Mouse (Mus musculus): ENCODE data around the gene Tmem9b. TPM values are rescaled to one million over a fixed set of nuclear protein-coding genes. Genes with fewer than 3 reads are reported as not detected.
A peak's percentile ranks its signal among the peaks of the same experiment; 100 is the strongest.

The Tmem9b gene
- polyA plus RNA-seq, 1 experiment, result 57.1 TPM

DNA sequence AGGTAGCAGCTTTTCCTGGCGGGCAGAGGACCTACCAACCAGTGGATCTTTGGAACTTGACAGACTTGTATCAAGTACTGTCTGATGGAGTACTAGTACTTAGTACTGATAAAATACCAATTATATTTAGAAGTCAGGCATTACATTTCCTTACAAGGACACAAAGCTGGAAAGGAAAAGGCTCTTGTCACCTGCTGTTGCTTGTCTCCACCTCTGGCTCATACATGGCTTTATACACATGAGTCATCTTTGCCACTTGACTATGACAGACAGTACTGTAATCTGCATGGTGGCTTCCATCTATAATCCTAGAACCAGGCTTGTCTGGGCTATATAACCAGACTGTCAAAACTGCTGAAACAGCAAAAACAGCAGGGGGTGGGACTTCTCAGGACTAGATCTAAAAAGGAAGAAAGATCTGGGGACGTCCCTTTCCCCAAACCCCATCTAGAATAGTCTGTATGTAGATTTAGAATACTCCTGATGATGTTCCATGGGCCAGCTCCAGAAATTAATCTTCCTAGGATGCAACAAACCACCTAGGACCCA is 39.2 kb downstream of the Tmem9b start:
- H3K79me2 ChIP-seq (ENCODE audit: control insufficient read depth, insufficient read depth), result peaks cover 5% of the 10 kb centered on the region
- no peak overlapping the region for H3ac ChIP-seq (ENCODE audit: control insufficient read depth, insufficient read length)
- TF ChIP-seq MYOD1 (IDR thresholded peaks at IDR 0.05; ENCODE audit: control insufficient read depth in 1 of 3, insufficient read length in 2 of 3, low read depth in 2 of 3) (peak; percentile 60 to 85 (median 84)), TCF3 (IDR thresholded peaks at IDR 0.05; ENCODE audit: insufficient read length, low read depth) (no peak), MYOG (IDR thresholded peaks at IDR 0.05; ENCODE audit: control insufficient read depth in 1 of 3, insufficient read depth in 1 of 3, insufficient read length in 2 of 3, low read depth in 2 of 3) (no peak), SRF (IDR thresholded peaks at IDR 0.05; ENCODE audit: control insufficient read depth, insufficient read length, low read depth) (no peak), REST (IDR thresholded peaks at IDR 0.05; ENCODE audit: insufficient read depth, insufficient read length) (no peak), POLR2AphosphoS2 (IDR thresholded peaks at IDR 0.05; ENCODE audit: insufficient read length, low read depth) (no peak)
- H3K4me3 ChIP-seq, result peak overlapping the region; percentile 31
- H3K4me2 ChIP-seq (ENCODE audit: low read depth), result peak overlapping the region; percentile 37
- peaks cover 12% of the 10 kb centered on the region for H3K36me3 ChIP-seq (ENCODE audit: control insufficient read depth, insufficient read depth)
- H3K27me3 ChIP-seq (ENCODE audit: control insufficient read depth, insufficient read depth, insufficient read length), result no peaks in the 10 kb centered on the region

- no peak overlapping the region for H3K4me2 ChIP-seq (ENCODE audit: low read depth)
- peaks cover 12% of the 10 kb centered on the region for H3K36me3 ChIP-seq (ENCODE audit: control insufficient read depth, insufficient read depth)
- H3K27me3 ChIP-seq (ENCODE audit: control insufficient read depth, insufficient read depth, insufficient read length), result no peaks in the 10 kb centered on the region
- H3ac ChIP-seq (ENCODE audit: control insufficient read depth, insufficient read length), result no peak overlapping the region
- H3K79me2 ChIP-seq (ENCODE audit: control insufficient read depth, insufficient read depth), result peaks cover 5% of the 10 kb centered on the region
- H3K4me3 ChIP-seq, result no peak overlapping the region
- peak in 2 of 3 experiments; percentile 56 to 76 for TF ChIP-seq MYOD1 (IDR thresholded peaks at IDR 0.05; ENCODE audit: control insufficient read depth in 1 of 3, insufficient read length in 2 of 3, low read depth in 2 of 3)
- no peak for TF ChIP-seq POLR2A (IDR thresholded peaks at IDR 0.05; ENCODE audit: insufficient read length, low read depth)
- no peak for TF ChIP-seq MAX (IDR thresholded peaks at IDR 0.05; ENCODE audit: low read depth)
- no peak for TF ChIP-seq USF1 (IDR thresholded peaks at IDR 0.05; ENCODE audit: low read depth)
- TF ChIP-seq MYOG (IDR thresholded peaks at IDR 0.05; ENCODE audit: control insufficient read depth in 1 of 3, insufficient read depth in 1 of 3, insufficient read length in 2 of 3, low read depth in 2 of 3), result peak in 2 of 3 experiments; percentile 72 to 76
- no peak for TF ChIP-seq SRF (IDR thresholded peaks at IDR 0.05; ENCODE audit: control insufficient read depth, insufficient read length, low read depth)
- TF ChIP-seq E2F4 (IDR thresholded peaks at IDR 0.05; ENCODE audit: insufficient read depth), result no peak
Observed at GRCm38 (mm10) chr7:109712198-109712597, 40.5 kb downstream of the Tmem9b start.

DNA sequence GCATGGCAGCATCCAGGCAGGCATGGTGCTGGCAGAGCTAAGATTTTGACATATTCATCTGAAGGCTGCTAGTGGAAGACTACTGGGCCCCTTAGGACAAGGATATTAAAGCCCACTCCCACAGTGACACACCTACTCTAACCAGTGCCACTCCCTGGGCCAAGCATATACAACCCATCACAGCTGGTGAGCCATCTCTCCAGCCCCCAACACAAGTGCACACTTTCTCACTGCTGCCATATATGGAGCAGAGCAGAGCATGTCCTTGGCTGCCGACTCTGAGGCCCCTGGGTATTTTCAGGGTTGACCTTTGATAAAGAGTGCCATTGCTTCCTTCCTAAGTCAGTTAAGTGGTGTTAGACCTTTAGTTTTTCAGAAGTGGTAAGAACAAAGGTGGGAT is 42.6 kb downstream of the Tmem9b start:
- TF ChIP-seq MYOG (IDR thresholded peaks at IDR 0.05; ENCODE audit: control insufficient read depth in 1 of 3, insufficient read depth in 1 of 3, insufficient read length in 2 of 3, low read depth in 2 of 3), result peak in 2 of 3 experiments; percentile 20 to 58
- no peak for TF ChIP-seq POLR2AphosphoS2 (IDR thresholded peaks at IDR 0.05; ENCODE audit: insufficient read length, low read depth)
- TF ChIP-seq MYOD1 (IDR thresholded peaks at IDR 0.05; ENCODE audit: control insufficient read depth in 1 of 3, insufficient read length in 2 of 3, low read depth in 2 of 3), result peak in 2 of 3 experiments; percentile 18 to 62
- TF ChIP-seq REST (IDR thresholded peaks at IDR 0.05; ENCODE audit: insufficient read depth, insufficient read length), result no peak
- peak; percentile 91 for TF ChIP-seq SRF (IDR thresholded peaks at IDR 0.05; ENCODE audit: control insufficient read depth, insufficient read length, low read depth)
- no peak for TF ChIP-seq CEBPB (IDR thresholded peaks at IDR 0.05; ENCODE audit: insufficient read depth, poor library complexity, severe bottlenecking)
- Histone ChIP-seq H3K79me2 (ENCODE audit: control insufficient read depth, insufficient read depth) (peaks cover 4% of the 10 kb centered on the region), H3K36me3 (ENCODE audit: control insufficient read depth, insufficient read depth) (peaks cover 12% of the 10 kb centered on the region), H3K27me3 (ENCODE audit: control insufficient read depth, insufficient read depth, insufficient read length) (no peaks in the 10 kb centered on the region), H3ac (ENCODE audit: control insufficient read depth, insufficient read length) (no peak overlapping the region), H3K4me2 (ENCODE audit: low read depth) (no peak overlapping the region), H3K4me3 (no peak overlapping the region)

GRCm38 (mm10) chr7:109708961-109709382 is 43.7 kb downstream of the Tmem9b start:
- peak; percentile 55 to 97 (median 96) for TF ChIP-seq MYOG (IDR thresholded peaks at IDR 0.05; ENCODE audit: control insufficient read depth in 1 of 3, insufficient read depth in 1 of 3, insufficient read length in 2 of 3, low read depth in 2 of 3)
- peak; percentile 75 for TF ChIP-seq TCF3 (IDR thresholded peaks at IDR 0.05; ENCODE audit: insufficient read length, low read depth)
- no peak for TF ChIP-seq CEBPB (IDR thresholded peaks at IDR 0.05; ENCODE audit: insufficient read depth, poor library complexity, severe bottlenecking)
- peak; percentile 98 for TF ChIP-seq TCF12 (IDR thresholded peaks at IDR 0.05; ENCODE audit: insufficient read depth, poor library complexity, severe bottlenecking)
- no peak for TF ChIP-seq E2F4 (IDR thresholded peaks at IDR 0.05; ENCODE audit: insufficient read depth)
- TF ChIP-seq MYOD1 (IDR thresholded peaks at IDR 0.05; ENCODE audit: control insufficient read depth in 1 of 3, insufficient read length in 2 of 3, low read depth in 2 of 3), result peak; percentile 74 to 93 (median 90)
- Histone ChIP-seq H3K4me3 (no peak overlapping the region), H3K27me3 (ENCODE audit: control insufficient read depth, insufficient read depth, insufficient read length) (no peaks in the 10 kb centered on the region), H3ac (ENCODE audit: control insufficient read depth, insufficient read length) (no peak overlapping the region), H3K4me2 (ENCODE audit: low read depth) (peak overlapping the region; percentile 40), H3K79me2 (ENCODE audit: control insufficient read depth, insufficient read depth) (no peaks in the 10 kb centered on the region), H3K36me3 (ENCODE audit: control insufficient read depth, insufficient read depth) (peaks cover 12% of the 10 kb centered on the region)

GRCm38 (mm10) chr7:109707023-109707785 is 45.5 kb downstream of the Tmem9b start:
- TF ChIP-seq MAX (IDR thresholded peaks at IDR 0.05; ENCODE audit: low read depth), result no peak
- TF ChIP-seq SRF (IDR thresholded peaks at IDR 0.05; ENCODE audit: control insufficient read depth, insufficient read length, low read depth), result no peak
- no peak for TF ChIP-seq CEBPB (IDR thresholded peaks at IDR 0.05; ENCODE audit: insufficient read depth, poor library complexity, severe bottlenecking)
- no peak for TF ChIP-seq REST (IDR thresholded peaks at IDR 0.05; ENCODE audit: insufficient read depth, insufficient read length)
- no peak for TF ChIP-seq POLR2AphosphoS2 (IDR thresholded peaks at IDR 0.05; ENCODE audit: insufficient read length, low read depth)
- peak in 2 of 3 experiments; percentile 68 to 71 for TF ChIP-seq MYOG (IDR thresholded peaks at IDR 0.05; ENCODE audit: control insufficient read depth in 1 of 3, insufficient read depth in 1 of 3, insufficient read length in 2 of 3, low read depth in 2 of 3)
- TF ChIP-seq USF1 (IDR thresholded peaks at IDR 0.05; ENCODE audit: low read depth), result no peak
- TF ChIP-seq TCF3 (IDR thresholded peaks at IDR 0.05; ENCODE audit: insufficient read length, low read depth), result peak; percentile 6
- no peak for TF ChIP-seq TCF12 (IDR thresholded peaks at IDR 0.05; ENCODE audit: insufficient read depth, poor library complexity, severe bottlenecking)
- TF ChIP-seq MYOD1 (IDR thresholded peaks at IDR 0.05; ENCODE audit: control insufficient read depth in 1 of 3, insufficient read length in 2 of 3, low read depth in 2 of 3), result peak in 2 of 3 experiments; percentile 47 to 82
- Histone ChIP-seq H3ac (ENCODE audit: control insufficient read depth, insufficient read length) (no peak overlapping the region), H3K27me3 (ENCODE audit: control insufficient read depth, insufficient read depth, insufficient read length) (no peaks in the 10 kb centered on the region), H3K79me2 (ENCODE audit: control insufficient read depth, insufficient read depth) (no peaks in the 10 kb centered on the region), H3K4me2 (ENCODE audit: low read depth) (peak overlapping the region; percentile 31), H3K36me3 (ENCODE audit: control insufficient read depth, insufficient read depth) (peaks cover 6% of the 10 kb centered on the region), H3K4me3 (no peak overlapping the region)

All from myocyte (in vitro differentiated cells).